Mouse (Mus musculus) midbrain, embryonic 13.5 days (tissue): ENCODE results near the gene Dennd4a. TPM values are rescaled to one million over a fixed set of nuclear protein-coding genes. Genes with fewer than 3 reads are reported as not detected.

ENCODE experiments used
- ATAC-seq: fragments of 200-750 bp; cut with Nextera tagmentation; 2 replicates; pipeline ENCODE4 v1.8.0; 2017; ENCODE audit warnings: mild to moderate bottlenecking, moderate TSS enrichment, moderate library complexity
- H3K27ac ChIP-seq: fragments of 300-500 bp; sonication (generic); 2 replicates; pipeline ENCODE4 v1.5.1; 2015; ENCODE audit warnings: inconsistent platforms, mild to moderate bottlenecking, moderate library complexity
- H3K27me3 ChIP-seq: fragments of 300-500 bp; sonication (generic); 2 replicates; pipeline ENCODE4 v1.6.1; 2015; ENCODE audit warnings: mild to moderate bottlenecking, inconsistent platforms
- H3K36me3 ChIP-seq: fragments of 300-500 bp; sonication (generic); 2 replicates; pipeline ENCODE4 v1.6.1; 2015; ENCODE audit warnings: mild to moderate bottlenecking, inconsistent platforms
- H3K4me1 ChIP-seq: fragments of 300-500 bp; sonication (generic); replicated peaks from 2 replicates; pipeline ENCODE4 v1.6.1; 2015; ENCODE audit warnings: inconsistent platforms
- H3K4me2 ChIP-seq: fragments of 300-500 bp; sonication (generic); replicated peaks from 2 replicates; pipeline ENCODE4 v1.6.1; 2015; ENCODE audit warnings: moderate library complexity, mild to moderate bottlenecking, inconsistent platforms
- H3K4me3 ChIP-seq: fragments of 300-500 bp; sonication (generic); replicated peaks from 2 replicates; pipeline ENCODE4 v1.5.1; 2015; ENCODE audit warnings: mild to moderate bottlenecking, inconsistent platforms
- H3K9ac ChIP-seq: fragments of 300-500 bp; sonication (generic); replicated peaks from 2 replicates; pipeline ENCODE4 v1.6.1; 2015; ENCODE audit warnings: mild to moderate bottlenecking, inconsistent platforms
- H3K9me3 ChIP-seq: fragments of 300-500 bp; sonication (generic); 2 replicates; pipeline ENCODE4 v1.6.1; 2016; ENCODE audit warnings: mild to moderate bottlenecking, inconsistent platforms
- WGBS: fragments of 180-500 bp; shearing (Covaris S2); methylation state at CpG from one replicate; pipeline ENCODE4 v1.1.7; 2015; 5-methylcytosine and 5-hydroxymethylcytosine counted together
- polyA plus RNA-seq: library from polyadenylated mRNA; unstranded; fragments of >200 nt; fragmentation: Nextera tagmentation; extraction: Ambion mirVana; gene quantifications from 2 replicates; pipeline ENCODE4 v1.2.1, GENCODE M21; 2015

Gene Dennd4a
- polyA plus RNA-seq, 1 experiment from 2014 or later = 9.7 TPM

- Histone ChIP-seq H3K27me3 (no peaks in the 10 kb centered on the region), H3K36me3 (no peaks in the 10 kb centered on the region), H3K9me3 (no peaks in the 10 kb centered on the region), H3K4me2 (no peak overlapping the region), H3K27ac (no peak overlapping the region), H3K4me3 (no peak overlapping the region), H3K4me1 (0 out of 2 replicates have a peak, but pooled peaks cover 4% of the 10 kb centered on the region), H3K9ac (no peak overlapping the region)
- WGBS = 83% methylated on average over 6 of the region's 6 CpGs
- ATAC-seq = no peak
Observed at GRCm38 (mm10) chr9:64830092-64830618, 19.0 kb downstream of the Dennd4a start.

GRCm38 (mm10) chr9:64830641-64831040 is 19.5 kb downstream of the Dennd4a start:
- Histone ChIP-seq H3K4me2 (no peak overlapping the region), H3K36me3 (no peaks in the 10 kb centered on the region), H3K27ac (no peak overlapping the region), H3K9ac (no peak overlapping the region), H3K9me3 (no peaks in the 10 kb centered on the region), H3K4me3 (no peak overlapping the region), H3K4me1 (0 out of 2 replicates have a peak, but pooled peaks cover 4% of the 10 kb centered on the region), H3K27me3 (no peaks in the 10 kb centered on the region)
- 87% methylated on average over 7 of the region's 7 CpGs for WGBS
- ATAC-seq = no peak

GRCm38 (mm10) chr9:64831760-64832159 is 20.6 kb downstream of the Dennd4a start:
- Histone ChIP-seq H3K4me1 (no peaks in the 10 kb centered on the region), H3K27me3 (no peaks in the 10 kb centered on the region), H3K9me3 (no peaks in the 10 kb centered on the region), H3K36me3 (peaks cover 3% of the 10 kb centered on the region; the same call in 1 of the 2 replicates), H3K27ac (no peak overlapping the region), H3K9ac (no peak overlapping the region), H3K4me3 (no peak overlapping the region), H3K4me2 (no peak overlapping the region)
- no peak for ATAC-seq
- WGBS = 93% methylated on average over 2 of the region's 2 CpGs

- H3K9ac ChIP-seq = no peak overlapping the region
- ATAC-seq = no peak
- H3K27me3 ChIP-seq = no peaks in the 10 kb centered on the region
- H3K27ac ChIP-seq = no peak overlapping the region
- H3K4me3 ChIP-seq = no peak overlapping the region
- H3K36me3 ChIP-seq = peaks cover 6% of the 10 kb centered on the region; the same call in 1 of the 2 replicates
- no peak overlapping the region for H3K4me2 ChIP-seq
- H3K9me3 ChIP-seq = no peaks in the 10 kb centered on the region
- WGBS = 92% methylated on average over 3 of the region's 3 CpGs
- H3K4me1 ChIP-seq = no peaks in the 10 kb centered on the region
Observed at GRCm38 (mm10) chr9:64834418-64834817, 23.3 kb downstream of the Dennd4a start.

GRCm38 (mm10) chr9:64845355-64845754 is 34.2 kb downstream of the Dennd4a start:
- Histone ChIP-seq H3K4me2 (no peak overlapping the region), H3K9ac (no peak overlapping the region), H3K4me3 (no peak overlapping the region), H3K27ac (no peak overlapping the region), H3K27me3 (no peaks in the 10 kb centered on the region), H3K4me1 (no peaks in the 10 kb centered on the region), H3K9me3 (no peaks in the 10 kb centered on the region), H3K36me3 (peaks cover 21% of the 10 kb centered on the region)
- 94% methylated on average over 4 of the region's 4 CpGs for WGBS
- no peak for ATAC-seq

GRCm38 (mm10) chr9:64849548-64849947 is 38.4 kb downstream of the Dennd4a start:
- H3K4me1 ChIP-seq = no peaks in the 10 kb centered on the region
- no peak for ATAC-seq
- WGBS = 91% methylated on average over 1 of the region's 1 CpGs

GRCm38 (mm10) chr9:64860083-64860482 is 48.9 kb downstream of the Dennd4a start:
- Histone ChIP-seq H3K9me3 (no peaks in the 10 kb centered on the region), H3K27me3 (no peaks in the 10 kb centered on the region), H3K36me3 (peaks cover 19% of the 10 kb centered on the region), H3K9ac (no peak overlapping the region), H3K4me1 (no peaks in the 10 kb centered on the region), H3K27ac (no peak overlapping the region), H3K4me2 (no peak overlapping the region), H3K4me3 (no peak overlapping the region)
- ATAC-seq = no peak

More at GRCm38 (mm10) chr9:64849548-64849947, 38.4 kb downstream of the Dennd4a start:
- Histone ChIP-seq H3K4me3 (no peak overlapping the region), H3K4me2 (no peak overlapping the region), H3K36me3 (peaks cover 8% of the 10 kb centered on the region; the same call in 1 of the 2 replicates), H3K27me3 (no peaks in the 10 kb centered on the region), H3K9ac (no peak overlapping the region), H3K27ac (no peak overlapping the region), H3K9me3 (no peaks in the 10 kb centered on the region)

GRCm38 (mm10) chr9:64862687-64863086 is 51.5 kb downstream of the Dennd4a start:
- no peaks in the 10 kb centered on the region for H3K9me3 ChIP-seq
- ATAC-seq = no peak
- H3K4me3 ChIP-seq = no peak overlapping the region
- no peaks in the 10 kb centered on the region for H3K27me3 ChIP-seq
- H3K27ac ChIP-seq = no peak overlapping the region
- H3K4me1 ChIP-seq = no peaks in the 10 kb centered on the region
- WGBS = 69% methylated on average over 2 of the region's 2 CpGs
- H3K36me3 ChIP-seq = peaks cover 21% of the 10 kb centered on the region
- H3K9ac ChIP-seq = no peak overlapping the region
- H3K4me2 ChIP-seq = no peak overlapping the region

- no peaks in the 10 kb centered on the region for H3K4me1 ChIP-seq
- H3K4me3 ChIP-seq = no peak overlapping the region
- H3K4me2 ChIP-seq = no peak overlapping the region
- no peak for ATAC-seq
- no peaks in the 10 kb centered on the region for H3K27me3 ChIP-seq
- 89% methylated on average over 5 of the region's 5 CpGs for WGBS
- H3K36me3 ChIP-seq = peaks cover 19% of the 10 kb centered on the region
- H3K9me3 ChIP-seq = no peaks in the 10 kb centered on the region
- no peak overlapping the region for H3K9ac ChIP-seq
- no peak overlapping the region for H3K27ac ChIP-seq
Observed at GRCm38 (mm10) chr9:64886008-64886407, 74.9 kb downstream of the Dennd4a start.

- H3K27me3 ChIP-seq = no peaks in the 10 kb centered on the region
- no peaks in the 10 kb centered on the region for H3K9me3 ChIP-seq
- H3K27ac ChIP-seq = no peak overlapping the region
- no peak overlapping the region for H3K4me2 ChIP-seq
- ATAC-seq = no peak
- H3K36me3 ChIP-seq = peaks cover 46% of the 10 kb centered on the region
- H3K4me1 ChIP-seq = no peaks in the 10 kb centered on the region
- no peak overlapping the region for H3K9ac ChIP-seq
- WGBS = 90% methylated on average over 10 of the region's 10 CpGs
- no peak overlapping the region for H3K4me3 ChIP-seq
Observed at GRCm38 (mm10) chr9:64896605-64897004, 85.5 kb downstream of the Dennd4a start.

GRCm38 (mm10) chr9:64902866-64903265 is 91.7 kb downstream of the Dennd4a start:
- H3K9ac ChIP-seq = no peak overlapping the region
- H3K4me3 ChIP-seq = no peak overlapping the region
- H3K27me3 ChIP-seq = no peaks in the 10 kb centered on the region
- no peaks in the 10 kb centered on the region for H3K9me3 ChIP-seq
- H3K4me1 ChIP-seq = no peaks in the 10 kb centered on the region
- no peak for ATAC-seq
- H3K4me2 ChIP-seq = no peak overlapping the region
- H3K27ac ChIP-seq = no peak overlapping the region
- peaks cover 44% of the 10 kb centered on the region for H3K36me3 ChIP-seq
- 25% methylated on average over 4 of the region's 4 CpGs for WGBS

GRCm38 (mm10) chr9:64903386-64903785 is 92.2 kb downstream of the Dennd4a start:
- Histone ChIP-seq H3K36me3 (peaks cover 39% of the 10 kb centered on the region), H3K9me3 (no peaks in the 10 kb centered on the region), H3K27ac (no peak overlapping the region), H3K4me2 (no peak overlapping the region), H3K4me3 (no peak overlapping the region), H3K27me3 (no peaks in the 10 kb centered on the region), H3K9ac (no peak overlapping the region), H3K4me1 (no peaks in the 10 kb centered on the region)
- WGBS = 69% methylated on average over 3 of the region's 3 CpGs
- ATAC-seq = no peak
